Mouse (Mus musculus) bone marrow macrophage, adult 2 months (primary cell): Measurements from ENCODE around the gene Ifrd1. TPM values are rescaled to one million over a fixed set of nuclear protein-coding genes. Genes with fewer than 3 reads are reported as not detected.

Experiments used
- H3K27ac ChIP-seq: 2 replicates; pipeline ENCODE4 v1.5.1; 2012; ENCODE audit warnings: low read depth, low read length; ENCODE audit not compliant: insufficient read depth
- H3K4me1 ChIP-seq: 2 replicates; pipeline ENCODE4 v1.6.1; 2012; ENCODE audit warnings: low read length; ENCODE audit not compliant: control insufficient read depth, insufficient read depth
- H3K4me3 ChIP-seq: 2 replicates; pipeline ENCODE4 v1.5.1; 2012; ENCODE audit warnings: mild to moderate bottlenecking, low read length, moderate library complexity; ENCODE audit not compliant: insufficient read depth
- CTCF ChIP-seq: IDR thresholded peaks from 2 replicates; pipeline ENCODE4 v1.5.1; 2012; ENCODE audit warnings: low read depth, mild to moderate bottlenecking, low read length, moderate library complexity
- POLR2A ChIP-seq: IDR thresholded peaks from 2 replicates; pipeline ENCODE4 v1.6.1; 2012; ENCODE audit warnings: mild to moderate bottlenecking, low read depth, low read length, borderline replicate concordance
- polyA plus RNA-seq: library from polyadenylated mRNA; stranded (reverse); fragments of >200 nt; gene quantifications from 2 replicates; pipeline ENCODE4 v1.2.4, GENCODE M21; 2012; ENCODE audit not compliant: missing spikeins, insufficient read depth, insufficient read length

Ifrd1 gene
- polyA plus RNA-seq, 1 experiment: 46.0 TPM

- H3K4me1 ChIP-seq: peaks cover 39% of the 10 kb centered on the region
- no peak overlapping the region for H3K4me3 ChIP-seq
- H3K27ac ChIP-seq: no peak overlapping the region
- no peak for TF ChIP-seq CTCF
Observed at GRCm38 (mm10) chr12:40244926-40245325, 3.4 kb downstream of the Ifrd1 start.

- peaks cover 35% of the 10 kb centered on the region for H3K4me1 ChIP-seq
- no peak for TF ChIP-seq POLR2A
- no peak for TF ChIP-seq CTCF
- no peak overlapping the region for H3K27ac ChIP-seq
- H3K4me3 ChIP-seq: no peak overlapping the region
Observed at GRCm38 (mm10) chr12:40243821-40244221, 4.5 kb downstream of the Ifrd1 start.

- H3K4me1 ChIP-seq: peaks cover 29% of the 10 kb centered on the region
- H3K27ac ChIP-seq: no peak overlapping the region
- H3K4me3 ChIP-seq: no peak overlapping the region
- no peak for TF ChIP-seq CTCF
- TF ChIP-seq POLR2A: no peak
Observed at GRCm38 (mm10) chr12:40243241-40243640, 5.1 kb downstream of the Ifrd1 start.

- no peak overlapping the region for H3K27ac ChIP-seq
- H3K4me1 ChIP-seq: peaks cover 5% of the 10 kb centered on the region
- H3K4me3 ChIP-seq: no peak overlapping the region
- TF ChIP-seq POLR2A (no peak), CTCF (no peak)
Observed at GRCm38 (mm10) chr12:40239161-40239560, 9.1 kb downstream of the Ifrd1 start.

- H3K4me1 ChIP-seq: no peaks in the 10 kb centered on the region
- H3K4me3 ChIP-seq: no peak overlapping the region
- no peak for TF ChIP-seq CTCF
- no peak for TF ChIP-seq POLR2A
- H3K27ac ChIP-seq: no peak overlapping the region
Observed at GRCm38 (mm10) chr12:40232231-40232630, 16.1 kb downstream of the Ifrd1 start.

- Histone ChIP-seq H3K4me1 (no peaks in the 10 kb centered on the region), H3K4me3 (no peak overlapping the region), H3K27ac (no peak overlapping the region)
- TF ChIP-seq POLR2A: no peak
- TF ChIP-seq CTCF: no peak
Observed at GRCm38 (mm10) chr12:40231632-40232031, 16.7 kb downstream of the Ifrd1 start.

GRCm38 (mm10) chr12:40224171-40224880, 24.0 kb downstream of the Ifrd1 start:
- H3K27ac ChIP-seq: no peak overlapping the region
- TF ChIP-seq POLR2A (no peak), CTCF (no peak)
- peaks cover 8% of the 10 kb centered on the region for H3K4me1 ChIP-seq
- no peak overlapping the region for H3K4me3 ChIP-seq

GRCm38 (mm10) chr12:40223676-40224075, 24.6 kb downstream of the Ifrd1 start:
- peak overlapping the region; percentile 76 for H3K4me3 ChIP-seq
- no peak for TF ChIP-seq CTCF
- TF ChIP-seq POLR2A: no peak
- peak overlapping the region; percentile 76 for H3K27ac ChIP-seq
- H3K4me1 ChIP-seq: peaks cover 8% of the 10 kb centered on the region

- TF ChIP-seq POLR2A (peak; percentile 72; the same call in 1 of the 2 replicates), CTCF (no peak)
- Histone ChIP-seq H3K27ac (peak overlapping the region; percentile 88), H3K4me3 (peak overlapping the region; percentile 94), H3K4me1 (peaks cover 10% of the 10 kb centered on the region)
Observed at GRCm38 (mm10) chr12:40223082-40223619, 25.2 kb downstream of the Ifrd1 start.

- peak overlapping the region; percentile 88 for H3K27ac ChIP-seq
- peaks cover 13% of the 10 kb centered on the region for H3K4me1 ChIP-seq
- peak overlapping the region; percentile 94 for H3K4me3 ChIP-seq
- TF ChIP-seq CTCF: no peak
- 0 out of 2 replicates have a peak, but pooled peaks have one; percentile 38 for TF ChIP-seq POLR2A
Observed at GRCm38 (mm10) chr12:40222251-40223081, 25.8 kb downstream of the Ifrd1 start.

GRCm38 (mm10) chr12:40221611-40222010, 26.7 kb downstream of the Ifrd1 start:
- Histone ChIP-seq H3K27ac (peak overlapping the region; percentile 88), H3K4me3 (peak overlapping the region; percentile 94), H3K4me1 (peaks cover 16% of the 10 kb centered on the region)
- no peak for TF ChIP-seq POLR2A
- no peak for TF ChIP-seq CTCF
